Mouse (Mus musculus) hindbrain, embryonic 14.5 days (tissue): Measurements from ENCODE around the gene Ifi211. TPM values are rescaled to one million over a fixed set of nuclear protein-coding genes. Genes with fewer than 3 reads are reported as not detected.
"Not testable (repeated sequence)": the region's sequence is repeated elsewhere in the genome, so short reads cannot be mapped to it uniquely, and the experiment has no call there.

Source experiments
- ATAC-seq: fragments of 200-750 bp; cut with Nextera tagmentation; 2 replicates; pipeline ENCODE4 v1.8.0; 2017; ENCODE audit warnings: moderate number of reproducible peaks, mild to moderate bottlenecking, moderate TSS enrichment, moderate library complexity; ENCODE audit not compliant: low FRiP score
- DNase-seq: peaks from one replicate; pipeline ENCODE4 v3.0.0-alpha.2; 2015; ENCODE audit warnings: low spot score
- H3K27ac ChIP-seq: fragments of 300-500 bp; sonication (generic); 2 replicates; pipeline ENCODE4 v1.5.1; 2014; ENCODE audit warnings: mild to moderate bottlenecking, moderate library complexity
- H3K27me3 ChIP-seq: fragments of 300-500 bp; sonication (generic); 2 replicates; pipeline ENCODE4 v1.6.1; 2014; ENCODE audit warnings: mild to moderate bottlenecking, low read length, mixed read lengths; ENCODE audit not compliant: control insufficient read depth, insufficient read depth
- H3K36me3 ChIP-seq: fragments of 300-500 bp; sonication (generic); replicated peaks from 2 replicates; pipeline ENCODE4 v1.6.1; 2014; ENCODE audit not compliant: control insufficient read depth, insufficient read depth
- H3K4me1 ChIP-seq: fragments of 300-500 bp; sonication (generic); replicated peaks from 2 replicates; pipeline ENCODE4 v1.6.1; 2014; ENCODE audit warnings: antibody characterized with exemption, low read length, mixed read lengths; ENCODE audit not compliant: control insufficient read depth, insufficient read depth
- H3K4me2 ChIP-seq: fragments of 300-500 bp; sonication (generic); replicated peaks from 2 replicates; pipeline ENCODE4 v1.6.1; 2014; ENCODE audit warnings: mild to moderate bottlenecking, moderate library complexity
- H3K4me3 ChIP-seq: fragments of 300-500 bp; sonication (generic); replicated peaks from 2 replicates; pipeline ENCODE4 v1.5.1; 2014; ENCODE audit warnings: mild to moderate bottlenecking, low read length
- H3K9ac ChIP-seq: fragments of 300-500 bp; sonication (generic); 2 replicates; pipeline ENCODE4 v1.6.1; 2014
- H3K9me3 ChIP-seq: fragments of 300-500 bp; sonication (generic); 2 replicates; pipeline ENCODE4 v1.6.1; 2016; ENCODE audit warnings: low read length; ENCODE audit not compliant: control insufficient read depth
- WGBS: fragments of 180-500 bp; shearing (Covaris S2); extraction: QIAGEN DNeasy Blood & Tissue Kit; methylation state at CpG from one replicate; pipeline ENCODE4 v1.1.7; 2014; 5-methylcytosine and 5-hydroxymethylcytosine counted together
- polyA plus RNA-seq: library from polyadenylated mRNA; unstranded; fragments of >200 nt; fragmentation: Nextera tagmentation; extraction: Ambion mirVana; gene quantifications from 2 replicates; pipeline ENCODE4 v1.2.1, GENCODE M21; 2014

Gene Ifi211
- polyA plus RNA-seq, 1 experiment from 2014 or later, result 0.59 TPM

- WGBS, result 63% methylated on average over 3 of the region's 3 CpGs
- not testable (repeated sequence) for ATAC-seq
Measured at GRCm38 (mm10) chr1:173880004-173880666, 32.7 kb downstream of the Ifi211 start.

GRCm38 (mm10) chr1:173879225-173879987 is 33.4 kb downstream of the Ifi211 start:
- WGBS, result 85% methylated on average over 5 of the region's 5 CpGs
- not testable (repeated sequence) for H3K4me2 ChIP-seq, H3K4me1 ChIP-seq, H3K4me3 ChIP-seq, ATAC-seq, DNase-seq, H3K27ac ChIP-seq, H3K27me3 ChIP-seq, H3K9me3 ChIP-seq, H3K36me3 ChIP-seq, H3K9ac ChIP-seq

More at GRCm38 (mm10) chr1:173880004-173880666, 32.7 kb downstream of the Ifi211 start:
- not testable (repeated sequence) for H3K9me3 ChIP-seq, H3K9ac ChIP-seq, H3K36me3 ChIP-seq, H3K4me1 ChIP-seq, H3K4me2 ChIP-seq, H3K27me3 ChIP-seq, DNase-seq, H3K27ac ChIP-seq, H3K4me3 ChIP-seq

DNA sequence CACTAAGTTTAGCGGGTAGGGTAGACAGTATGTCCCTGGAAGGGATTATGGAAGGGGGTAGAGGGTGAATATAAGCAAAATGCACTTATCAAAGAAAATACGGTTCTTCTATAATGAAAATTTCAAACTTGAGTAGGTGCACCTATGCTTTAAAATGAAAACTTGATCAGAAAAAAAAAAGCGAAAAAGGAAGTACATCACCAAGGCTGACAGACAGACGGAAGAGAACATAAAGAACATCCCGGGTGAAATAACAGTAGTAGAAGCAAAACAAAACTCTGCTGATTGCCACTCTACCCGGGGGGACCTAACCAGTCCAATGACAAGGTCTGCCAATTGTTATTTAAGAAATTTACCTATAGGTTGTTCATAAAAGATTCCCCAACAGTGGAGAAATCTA is 34.6 kb downstream of the Ifi211 start:
- not testable (repeated sequence) for H3K4me2 ChIP-seq, DNase-seq, H3K4me3 ChIP-seq, H3K4me1 ChIP-seq, H3K9ac ChIP-seq, H3K9me3 ChIP-seq, H3K36me3 ChIP-seq, ATAC-seq, H3K27me3 ChIP-seq, H3K27ac ChIP-seq
- 93% methylated on average over 6 of the region's 6 CpGs for WGBS

- not testable (repeated sequence) for H3K4me1 ChIP-seq, H3K36me3 ChIP-seq, ATAC-seq, H3K9me3 ChIP-seq, H3K4me2 ChIP-seq, H3K27ac ChIP-seq, DNase-seq, H3K4me3 ChIP-seq, H3K27me3 ChIP-seq, H3K9ac ChIP-seq
- WGBS, result 84% methylated on average over 1 of the region's 1 CpGs
Measured at GRCm38 (mm10) chr1:173877125-173877524, 35.7 kb downstream of the Ifi211 start.

- H3K4me3 ChIP-seq, H3K27me3 ChIP-seq, H3K4me2 ChIP-seq, H3K9ac ChIP-seq, H3K9me3 ChIP-seq, ATAC-seq, DNase-seq, H3K27ac ChIP-seq, H3K4me1 ChIP-seq, H3K36me3 ChIP-seq: not testable (repeated sequence)
- WGBS, result 77% methylated on average over 1 of the region's 1 CpGs
Measured at GRCm38 (mm10) chr1:173868586-173868985, 44.3 kb downstream of the Ifi211 start.

DNA sequence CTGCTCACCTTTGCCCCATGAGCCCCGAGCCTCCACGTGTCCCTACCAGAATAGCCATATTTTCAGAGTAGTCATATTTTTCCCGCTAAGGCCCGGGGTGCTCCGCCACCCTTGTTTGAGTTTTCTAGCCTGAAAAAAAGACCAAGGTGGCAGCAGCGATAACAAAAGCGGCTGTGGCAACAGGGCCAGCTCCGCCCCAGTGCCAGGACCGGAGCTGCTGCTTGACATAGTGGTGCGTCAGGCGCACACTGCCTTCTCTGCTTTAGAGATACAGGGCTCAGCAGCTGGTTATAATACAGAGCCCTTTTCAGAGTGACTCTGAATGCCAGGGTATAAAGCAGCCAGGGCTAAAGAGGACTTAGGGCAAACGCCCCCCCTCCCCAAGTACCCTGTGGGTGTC is 46.3 kb downstream of the Ifi211 start:
- DNase-seq (no peak), ATAC-seq (no peak)
- no peak overlapping the region for H3K27ac ChIP-seq
- no peak overlapping the region for H3K4me3 ChIP-seq
- H3K36me3 ChIP-seq, result no peaks in the 10 kb centered on the region
- H3K4me1 ChIP-seq, result no peaks in the 10 kb centered on the region
- H3K4me2 ChIP-seq, result no peak overlapping the region
- no peak overlapping the region for H3K9ac ChIP-seq
- WGBS, result 84% methylated on average over 12 of the region's 12 CpGs
- no peaks in the 10 kb centered on the region for H3K9me3 ChIP-seq
- H3K27me3 ChIP-seq, result no peaks in the 10 kb centered on the region

GRCm38 (mm10) chr1:173853711-173854110 is 59.1 kb downstream of the Ifi211 start:
- H3K4me3 ChIP-seq, ATAC-seq, H3K4me2 ChIP-seq, H3K9ac ChIP-seq, H3K9me3 ChIP-seq, H3K4me1 ChIP-seq, DNase-seq, H3K27me3 ChIP-seq, H3K36me3 ChIP-seq, H3K27ac ChIP-seq: not testable (repeated sequence)

GRCm38 (mm10) chr1:173852853-173853252 is 60.0 kb downstream of the Ifi211 start:
- ATAC-seq, DNase-seq, H3K27ac ChIP-seq, H3K9ac ChIP-seq, H3K9me3 ChIP-seq, H3K27me3 ChIP-seq, H3K4me2 ChIP-seq, H3K4me1 ChIP-seq, H3K4me3 ChIP-seq, H3K36me3 ChIP-seq: not testable (repeated sequence)
- WGBS, result 50% methylated on average over 4 of the region's 4 CpGs
